Mouse (Mus musculus): ENCODE measurements at regions not wholly inside any gene's neighbourhood (a gene's known extent, or its start where the extent isn't known, plus 50 kb on each side); places are given as distances from the start of the nearest gene placed in this dataset.

DNA sequence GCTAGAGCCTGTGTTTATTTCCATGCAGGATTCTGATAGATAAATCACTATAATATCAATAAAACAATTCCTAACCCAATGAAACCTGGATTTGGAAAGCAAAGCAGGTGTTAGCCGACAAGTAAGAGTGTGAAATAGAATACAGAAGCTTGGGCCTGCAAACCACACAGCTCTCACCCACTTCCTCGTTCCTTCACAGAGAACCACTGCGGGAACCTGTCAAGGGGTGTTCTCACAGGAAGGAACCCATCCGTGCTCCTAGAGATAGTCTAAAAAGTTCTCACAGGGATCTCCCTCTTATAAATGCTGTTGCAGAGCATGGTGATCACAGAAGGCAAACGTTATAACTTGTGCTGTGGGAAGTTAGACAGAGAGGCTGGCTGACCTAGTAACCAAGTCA is 291.7 kb upstream of the Spred2 start:
- no peak for TF ChIP-seq CTCF (IDR thresholded peaks at IDR 0.05; ENCODE audit: borderline replicate concordance, insufficient read depth, low read depth, low read length)
- no peak for TF ChIP-seq POLR2A (IDR thresholded peaks at IDR 0.05; ENCODE audit: borderline replicate concordance, insufficient read depth, low read length)

All from cerebellum, adult 2 months (tissue).